Mouse (Mus musculus): ENCODE data around the gene Zdhhc21.

Gene Zdhhc21

GRCm38 (mm10) chr4:82864974-82865699 is 5.4 kb upstream of the Zdhhc21 start:
- no peak for DNase-seq (ENCODE audit: low read depth, low spot score)

GRCm38 (mm10) chr4:82863316-82863715 is 3.6 kb upstream of the Zdhhc21 start:
- no peak for DNase-seq (ENCODE audit: low read depth, low spot score)

GRCm38 (mm10) chr4:82861451-82861850 is 1.7 kb upstream of the Zdhhc21 start:
- no peak for DNase-seq (ENCODE audit: low read depth, low spot score)

GRCm38 (mm10) chr4:82860566-82860965 is 808 bp upstream of the Zdhhc21 start:
- no peak for DNase-seq (ENCODE audit: low read depth, low spot score)

GRCm38 (mm10) chr4:82858431-82859010 is 1.2 kb downstream of the Zdhhc21 start:
- DNase-seq (ENCODE audit: low read depth, low spot score), result no peak

GRCm38 (mm10) chr4:82856986-82857385 is 2.8 kb downstream of the Zdhhc21 start:
- no peak for DNase-seq (ENCODE audit: low read depth, low spot score)

- DNase-seq (ENCODE audit: low read depth, low spot score), result no peak
Measured at GRCm38 (mm10) chr4:82853809-82854208, 5.9 kb downstream of the Zdhhc21 start.

GRCm38 (mm10) chr4:82848552-82849234 is 11.1 kb downstream of the Zdhhc21 start:
- DNase-seq (ENCODE audit: low read depth, low spot score), result no peak

- DNase-seq (ENCODE audit: low read depth, low spot score), result no peak
Measured at GRCm38 (mm10) chr4:82837526-82838240, 22.1 kb downstream of the Zdhhc21 start.

- no peak for DNase-seq (ENCODE audit: low read depth, low spot score)
Measured at GRCm38 (mm10) chr4:82831155-82831554, 28.6 kb downstream of the Zdhhc21 start.

- no peak for DNase-seq (ENCODE audit: low read depth, low spot score)
Measured at GRCm38 (mm10) chr4:82829429-82829828, 30.3 kb downstream of the Zdhhc21 start.

- DNase-seq (ENCODE audit: low read depth, low spot score), result no peak
Measured at GRCm38 (mm10) chr4:82827001-82827400, 32.8 kb downstream of the Zdhhc21 start.

GRCm38 (mm10) chr4:82817833-82818232 is 41.9 kb downstream of the Zdhhc21 start:
- DNase-seq (ENCODE audit: low read depth, low spot score), result no peak

- DNase-seq (ENCODE audit: low read depth, low spot score), result no peak
Measured at GRCm38 (mm10) chr4:82816351-82816750, 43.4 kb downstream of the Zdhhc21 start.

- DNase-seq (ENCODE audit: low read depth, low spot score), result no peak
Measured at GRCm38 (mm10) chr4:82815296-82815695, 44.5 kb downstream of the Zdhhc21 start.

- DNase-seq (ENCODE audit: low read depth, low spot score), result no peak
Measured at GRCm38 (mm10) chr4:82813356-82813755, 46.4 kb downstream of the Zdhhc21 start.

GRCm38 (mm10) chr4:82807811-82808210 is 51.9 kb downstream of the Zdhhc21 start:
- DNase-seq (ENCODE audit: low read depth, low spot score), result no peak

- DNase-seq (ENCODE audit: low read depth, low spot score), result peak; percentile 30
Measured at GRCm38 (mm10) chr4:82806176-82806757, 53.5 kb downstream of the Zdhhc21 start.

- DNase-seq (ENCODE audit: low read depth, low spot score), result no peak
Measured at GRCm38 (mm10) chr4:82804019-82804418, 55.7 kb downstream of the Zdhhc21 start.

GRCm38 (mm10) chr4:82793608-82794007 is 66.2 kb downstream of the Zdhhc21 start:
- no peak for DNase-seq (ENCODE audit: low read depth, low spot score)

GRCm38 (mm10) chr4:82792906-82793580 is 66.7 kb downstream of the Zdhhc21 start:
- no peak for DNase-seq (ENCODE audit: low read depth, low spot score)
